Mouse (Mus musculus) intestine, embryonic 16.5 days (tissue): ENCODE results near the gene Fam178b. TPM values are rescaled to one million over a fixed set of nuclear protein-coding genes. Genes with fewer than 3 reads are reported as not detected.

Experiments used
- ATAC-seq: fragments of 200-750 bp; cut with Nextera tagmentation; 2 replicates; pipeline ENCODE4 v1.8.0; 2017; ENCODE audit warnings: moderate TSS enrichment, moderate library complexity
- H3K27ac ChIP-seq: fragments of 300-500 bp; sonication (generic); 2 replicates; pipeline ENCODE4 v1.5.1; 2014; ENCODE audit warnings: mild to moderate bottlenecking, low read length
- H3K27me3 ChIP-seq: fragments of 300-500 bp; sonication (generic); replicated peaks from 2 replicates; pipeline ENCODE4 v1.6.1; 2014; ENCODE audit warnings: low read length, control low read depth, mixed read lengths; ENCODE audit not compliant: control insufficient read depth, insufficient read depth
- H3K36me3 ChIP-seq: fragments of 300-500 bp; sonication (generic); 2 replicates; pipeline ENCODE4 v1.6.1; 2014; ENCODE audit warnings: low read length, control low read depth; ENCODE audit not compliant: control insufficient read depth, insufficient read depth
- H3K4me1 ChIP-seq: fragments of 300-500 bp; sonication (generic); 2 replicates; pipeline ENCODE4 v1.6.1; 2014; ENCODE audit warnings: low read length, control low read depth, mixed read lengths; ENCODE audit not compliant: control insufficient read depth, insufficient read depth
- H3K4me2 ChIP-seq: fragments of 300-500 bp; sonication (generic); 2 replicates; pipeline ENCODE4 v1.6.1; 2014; ENCODE audit warnings: low read depth, low read length, control low read depth
- H3K4me3 ChIP-seq: fragments of 300-500 bp; sonication (generic); 2 replicates; pipeline ENCODE4 v1.5.1; 2014; ENCODE audit warnings: mild to moderate bottlenecking, low read length
- H3K9ac ChIP-seq: fragments of 300-500 bp; sonication (generic); 2 replicates; pipeline ENCODE4 v1.6.1; 2014; ENCODE audit warnings: low read depth, low read length
- H3K9me3 ChIP-seq: fragments of 300-500 bp; sonication (generic); 2 replicates; pipeline ENCODE4 v1.6.1; 2016; ENCODE audit warnings: low read length, control low read depth; ENCODE audit not compliant: control insufficient read depth
- WGBS: fragments of 180-500 bp; shearing (Covaris S2); extraction: QIAGEN DNeasy Blood & Tissue Kit; methylation state at CpG from one replicate; pipeline ENCODE4 v1.1.7; 2014; 5-methylcytosine and 5-hydroxymethylcytosine counted together
- polyA plus RNA-seq: library from polyadenylated mRNA; unstranded; fragments of >200 nt; fragmentation: Nextera tagmentation; extraction: Ambion mirVana; gene quantifications from 2 replicates; pipeline ENCODE4 v1.2.1, GENCODE M21; 2015

Fam178b gene
- polyA plus RNA-seq, 1 experiment from 2014 or later = 0.54 TPM

DNA sequence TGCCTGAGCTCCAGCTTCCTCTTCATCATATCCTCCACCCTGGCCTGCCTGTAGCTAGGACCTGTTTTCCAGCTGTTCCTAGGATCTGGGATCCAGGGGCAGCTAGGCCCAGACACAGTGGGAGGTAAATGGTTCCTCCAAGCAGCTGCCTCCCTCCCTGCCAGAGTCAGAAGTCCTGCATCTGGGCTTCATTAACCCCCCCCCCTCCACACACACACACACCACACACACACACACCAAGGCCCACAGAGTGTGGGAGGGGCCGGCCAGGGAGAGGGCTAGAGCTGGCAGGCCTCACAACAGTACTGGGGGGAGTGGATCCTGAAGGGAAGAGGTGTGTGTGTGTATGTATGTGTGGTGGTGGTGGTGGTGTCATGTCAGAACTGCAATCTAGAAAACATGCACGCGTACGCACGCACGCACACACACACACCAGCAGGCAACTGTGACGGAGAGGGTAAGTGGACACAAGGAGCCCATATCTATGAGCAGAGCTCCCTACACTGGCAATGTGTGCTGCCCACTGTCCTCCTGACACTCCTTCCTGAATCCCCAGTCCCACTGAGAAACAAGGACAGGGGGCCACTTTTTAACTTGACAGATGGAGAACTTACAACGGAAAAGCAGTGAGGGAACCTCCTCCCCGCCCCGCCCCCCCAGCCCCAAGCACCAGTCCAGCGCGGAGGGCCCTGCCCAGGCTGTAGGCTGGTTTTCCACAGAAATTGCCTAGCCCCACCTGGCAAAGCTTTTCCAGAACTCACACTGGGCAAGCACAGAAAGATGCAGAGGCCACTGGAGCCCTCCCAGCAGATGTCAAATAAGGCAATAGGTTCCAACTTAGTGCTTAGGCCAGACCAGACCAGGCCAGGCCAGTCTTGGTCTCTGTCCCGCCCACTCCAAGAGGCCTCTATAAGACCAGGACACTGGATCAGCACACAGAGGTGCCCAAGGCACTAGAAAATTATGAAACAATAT is 94.2 kb downstream of the Fam178b start:
- Histone ChIP-seq H3K4me2 (no peak overlapping the region), H3K9ac (peak overlapping the region; percentile 39), H3K9me3 (no peaks in the 10 kb centered on the region), H3K27ac (peak overlapping the region; percentile 64), H3K36me3 (no peaks in the 10 kb centered on the region), H3K27me3 (no peaks in the 10 kb centered on the region), H3K4me1 (peaks cover 33% of the 10 kb centered on the region), H3K4me3 (no peak overlapping the region)
- ATAC-seq = peak; percentile 68
- WGBS = 47% methylated on average over 13 of the region's 13 CpGs

DNA sequence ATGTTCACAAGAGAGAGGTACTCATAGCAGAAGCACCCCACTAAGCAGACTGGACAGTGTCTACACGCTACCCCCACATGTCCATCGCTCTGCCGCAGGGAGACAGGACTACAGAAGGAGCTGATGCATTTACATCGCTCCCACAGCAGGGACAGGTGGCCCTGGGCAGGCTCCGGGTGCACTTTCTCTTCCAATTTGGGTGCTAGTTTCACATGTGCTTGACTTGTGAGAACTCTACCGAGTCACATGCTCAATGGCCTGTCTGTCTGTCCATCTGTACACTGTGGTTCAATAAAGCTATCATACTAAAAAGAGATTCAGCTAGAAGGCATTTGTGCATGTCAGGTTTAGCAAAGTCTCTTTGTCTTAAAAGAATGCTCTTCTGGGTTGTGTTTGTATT is 95.1 kb downstream of the Fam178b start:
- Histone ChIP-seq H3K27me3 (no peaks in the 10 kb centered on the region), H3K36me3 (no peaks in the 10 kb centered on the region), H3K9me3 (no peaks in the 10 kb centered on the region), H3K4me2 (no peak overlapping the region), H3K9ac (no peak overlapping the region), H3K4me1 (peaks cover 36% of the 10 kb centered on the region), H3K27ac (peak overlapping the region; percentile 64), H3K4me3 (no peak overlapping the region)
- no peak for ATAC-seq
- 84% methylated on average over 6 of the region's 6 CpGs for WGBS

DNA sequence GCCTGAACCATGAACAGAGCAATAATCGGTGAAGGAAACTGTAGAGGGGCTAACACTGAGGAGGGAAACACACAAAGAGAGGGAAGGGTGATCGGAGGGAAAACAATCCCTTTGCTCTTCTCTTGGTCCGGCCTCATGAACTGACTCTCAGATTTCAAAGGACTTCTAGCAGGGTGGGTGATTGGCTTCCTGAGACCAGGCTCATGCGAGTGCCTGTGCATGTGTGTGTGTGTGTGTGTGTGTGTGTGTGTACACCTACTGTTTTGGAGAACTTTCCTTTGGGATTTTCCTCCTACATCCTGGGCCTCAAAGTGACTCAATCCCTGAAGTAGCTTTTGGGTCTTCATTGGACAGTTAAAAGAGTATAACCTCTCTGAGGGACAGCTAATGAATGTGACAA is 96.7 kb downstream of the Fam178b start:
- peaks cover 37% of the 10 kb centered on the region for H3K4me1 ChIP-seq
- no peak overlapping the region for H3K4me2 ChIP-seq
- H3K9ac ChIP-seq = no peak overlapping the region
- 62% methylated on average over 4 of the region's 4 CpGs for WGBS
- H3K36me3 ChIP-seq = no peaks in the 10 kb centered on the region
- no peak for ATAC-seq
- no peak overlapping the region for H3K4me3 ChIP-seq
- no peak overlapping the region for H3K27ac ChIP-seq
- no peaks in the 10 kb centered on the region for H3K27me3 ChIP-seq
- no peaks in the 10 kb centered on the region for H3K9me3 ChIP-seq

DNA sequence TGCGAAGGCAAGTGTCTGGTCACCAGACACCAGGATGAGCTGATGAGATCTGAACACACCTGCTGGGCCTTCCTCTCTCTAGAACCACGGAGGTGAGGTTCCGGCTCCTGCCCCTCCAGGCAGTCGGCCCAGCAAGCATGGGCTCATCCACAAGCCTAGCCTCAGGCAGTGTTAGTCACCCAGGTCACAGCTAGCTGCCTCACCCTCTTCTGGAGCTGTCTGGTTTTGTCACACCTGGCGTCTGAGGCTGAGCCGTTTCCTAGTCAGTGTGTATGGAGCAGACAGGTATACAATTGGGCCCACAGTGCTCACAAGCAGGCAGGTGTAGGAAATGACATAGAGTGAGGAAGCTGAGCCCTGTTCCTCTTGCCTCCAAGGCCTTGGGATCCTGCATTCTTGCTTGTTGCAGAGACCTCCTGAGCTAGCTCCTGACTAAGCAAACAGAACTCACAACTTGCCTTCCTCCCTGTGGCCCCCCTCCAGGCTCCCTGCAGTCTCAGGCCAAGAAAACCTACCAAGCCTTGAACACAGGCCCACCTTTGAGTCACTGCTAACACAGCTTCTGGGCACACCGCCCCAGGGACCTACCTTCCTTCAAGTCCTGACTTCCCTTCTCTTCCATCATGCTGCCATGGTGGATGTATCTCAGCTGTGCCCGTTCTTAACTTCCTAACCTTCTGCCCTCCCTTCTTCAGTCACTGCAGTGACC is 99.4 kb downstream of the Fam178b start:
- H3K27me3 ChIP-seq = no peaks in the 10 kb centered on the region
- WGBS = 72% methylated on average over 8 of the region's 8 CpGs
- H3K9ac ChIP-seq = no peak overlapping the region
- peaks cover 37% of the 10 kb centered on the region for H3K4me1 ChIP-seq
- no peak overlapping the region for H3K4me3 ChIP-seq
- H3K4me2 ChIP-seq = no peak overlapping the region
- no peaks in the 10 kb centered on the region for H3K36me3 ChIP-seq
- H3K9me3 ChIP-seq = no peaks in the 10 kb centered on the region
- H3K27ac ChIP-seq = no peak overlapping the region
- ATAC-seq = no peak

DNA sequence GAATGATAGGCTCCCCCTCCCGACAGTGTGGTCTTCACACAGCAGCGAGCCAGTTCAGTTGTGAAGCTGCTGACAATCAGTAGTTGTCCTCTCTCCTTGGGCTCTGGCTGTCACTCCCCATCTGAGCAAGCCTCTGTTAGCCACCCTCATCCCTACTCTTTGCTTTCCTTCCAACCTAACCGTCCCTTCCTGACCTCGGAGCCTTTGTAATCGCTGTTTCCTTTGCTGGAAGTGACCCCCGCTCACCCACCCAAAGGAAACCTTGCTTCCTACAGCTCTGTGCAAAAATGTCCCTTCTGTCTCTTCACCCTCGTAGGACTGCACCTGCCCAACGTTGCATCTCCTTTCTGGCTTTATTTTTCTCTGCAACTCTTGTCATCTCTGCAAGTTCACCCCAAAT is 100.8 kb downstream of the Fam178b start:
- H3K9me3 ChIP-seq = no peaks in the 10 kb centered on the region
- no peaks in the 10 kb centered on the region for H3K36me3 ChIP-seq
- H3K27me3 ChIP-seq = no peaks in the 10 kb centered on the region
- H3K4me1 ChIP-seq = peaks cover 39% of the 10 kb centered on the region
- no peak overlapping the region for H3K27ac ChIP-seq
- H3K4me3 ChIP-seq = no peak overlapping the region
- H3K9ac ChIP-seq = no peak overlapping the region
- no peak overlapping the region for H3K4me2 ChIP-seq
- 79% methylated on average over 8 of the region's 8 CpGs for WGBS
- ATAC-seq = no peak

DNA sequence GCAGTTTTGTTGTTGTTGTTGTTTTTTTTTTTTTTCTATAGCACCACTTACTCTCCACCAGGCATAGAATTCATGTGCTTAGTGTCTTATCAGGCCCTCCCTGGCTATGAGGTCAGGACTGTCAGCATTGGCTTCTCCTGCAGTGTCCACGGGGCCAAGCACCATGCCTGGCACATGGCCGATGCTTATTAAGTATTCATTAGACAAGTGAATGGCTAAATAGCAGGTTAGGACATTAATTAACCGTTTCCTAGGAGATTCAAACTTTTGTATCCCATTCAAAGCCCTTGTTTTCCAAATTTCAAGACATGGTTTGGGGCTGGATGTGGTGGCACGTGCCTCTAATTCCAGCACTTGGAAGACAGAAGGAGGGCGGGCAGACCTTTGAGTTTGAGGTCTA is 101.7 kb downstream of the Fam178b start:
- H3K36me3 ChIP-seq = no peaks in the 10 kb centered on the region
- H3K27me3 ChIP-seq = no peaks in the 10 kb centered on the region
- no peak overlapping the region for H3K4me2 ChIP-seq
- no peaks in the 10 kb centered on the region for H3K9me3 ChIP-seq
- peak overlapping the region; percentile 58; the same call in 1 of the 2 replicates for H3K9ac ChIP-seq
- peak overlapping the region; percentile 90; the same call in 1 of the 2 replicates for H3K27ac ChIP-seq
- H3K4me1 ChIP-seq = peaks cover 47% of the 10 kb centered on the region
- ATAC-seq = no peak
- WGBS = 76% methylated on average over 5 of the region's 5 CpGs
- H3K4me3 ChIP-seq = no peak overlapping the region

DNA sequence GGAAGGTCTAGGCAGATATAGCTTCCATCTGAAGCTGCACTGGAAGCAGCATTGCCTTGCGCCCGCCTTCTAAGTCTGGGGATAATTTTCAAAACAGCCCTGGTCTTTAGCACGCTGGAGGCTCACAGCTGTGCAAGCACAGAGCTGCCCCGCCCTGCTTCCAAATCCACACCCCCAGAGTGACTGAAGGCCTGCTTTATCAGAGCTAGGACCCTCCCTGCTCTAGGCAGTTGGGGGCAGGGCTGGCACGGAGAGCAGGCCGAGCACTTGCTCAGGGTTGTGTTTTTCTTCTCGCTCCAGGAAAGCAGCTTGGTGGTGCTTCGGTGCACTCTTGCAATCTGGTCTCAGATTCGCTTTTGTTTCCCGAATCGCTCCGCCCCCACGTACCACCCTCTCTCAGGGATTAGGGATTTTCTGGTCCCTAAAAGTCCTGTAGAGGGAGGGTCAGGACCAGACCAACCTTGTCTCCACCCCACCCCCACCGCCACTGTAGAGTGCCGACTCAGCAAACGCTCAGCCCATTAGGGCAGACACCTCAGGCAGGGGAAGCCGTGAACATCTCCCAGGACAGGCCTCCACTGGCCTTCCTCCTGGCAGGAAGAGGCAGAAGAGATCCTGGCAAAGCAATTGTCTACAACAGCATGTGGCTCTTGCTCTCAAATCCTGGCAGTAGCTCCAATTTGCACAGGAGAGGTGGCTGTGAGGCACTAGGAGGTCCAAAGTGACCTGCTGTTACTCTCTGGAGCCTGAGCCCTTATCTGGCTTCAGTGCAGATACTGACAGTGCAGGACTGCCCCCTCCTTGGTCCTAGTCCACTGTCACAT is 102.4 kb downstream of the Fam178b start:
- no peaks in the 10 kb centered on the region for H3K9me3 ChIP-seq
- peak overlapping the region; percentile 58 for H3K9ac ChIP-seq
- peak overlapping the region; percentile 65 for H3K4me2 ChIP-seq
- no peaks in the 10 kb centered on the region for H3K36me3 ChIP-seq
- 2% methylated on average over 17 of the region's 17 CpGs for WGBS
- H3K4me3 ChIP-seq = peak overlapping the region; percentile 23
- no peaks in the 10 kb centered on the region for H3K27me3 ChIP-seq
- peaks cover 52% of the 10 kb centered on the region for H3K4me1 ChIP-seq
- peak overlapping the region; percentile 90 for H3K27ac ChIP-seq
- ATAC-seq = peak; percentile 87

DNA sequence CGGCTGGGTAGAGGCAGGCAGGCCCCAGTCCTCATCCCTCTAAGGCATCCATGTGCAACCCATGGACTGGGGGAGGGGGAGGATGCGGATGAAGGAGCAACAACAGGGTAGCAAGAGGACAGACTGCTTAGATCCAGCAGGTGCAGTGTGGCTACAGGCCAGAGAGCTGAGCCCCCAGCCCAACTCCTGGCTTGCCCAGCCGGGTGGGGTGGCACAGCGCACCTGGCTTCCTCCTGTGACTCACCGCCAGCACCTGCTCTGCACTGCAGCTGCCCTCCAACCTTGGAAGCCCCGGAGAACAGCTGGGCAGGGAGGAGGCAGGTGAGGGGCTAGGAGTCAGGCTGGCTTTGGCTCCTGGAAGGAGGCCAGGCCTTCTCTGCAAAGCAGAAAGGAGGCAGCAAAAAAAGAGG is 103.0 kb downstream of the Fam178b start:
- WGBS = 28% methylated on average over 6 of the region's 6 CpGs
- no peaks in the 10 kb centered on the region for H3K9me3 ChIP-seq
- no peaks in the 10 kb centered on the region for H3K36me3 ChIP-seq
- peak overlapping the region; percentile 65 for H3K4me2 ChIP-seq
- peaks cover 55% of the 10 kb centered on the region for H3K4me1 ChIP-seq
- no peaks in the 10 kb centered on the region for H3K27me3 ChIP-seq
- H3K4me3 ChIP-seq = peak overlapping the region; percentile 23; the same call in 1 of the 2 replicates
- H3K9ac ChIP-seq = peak overlapping the region; percentile 58
- peak overlapping the region; percentile 90 for H3K27ac ChIP-seq
- peak; percentile 54 for ATAC-seq
